8 mouse cellular contexts compared by ENCODE assay signal in the genomic region with DNA sequence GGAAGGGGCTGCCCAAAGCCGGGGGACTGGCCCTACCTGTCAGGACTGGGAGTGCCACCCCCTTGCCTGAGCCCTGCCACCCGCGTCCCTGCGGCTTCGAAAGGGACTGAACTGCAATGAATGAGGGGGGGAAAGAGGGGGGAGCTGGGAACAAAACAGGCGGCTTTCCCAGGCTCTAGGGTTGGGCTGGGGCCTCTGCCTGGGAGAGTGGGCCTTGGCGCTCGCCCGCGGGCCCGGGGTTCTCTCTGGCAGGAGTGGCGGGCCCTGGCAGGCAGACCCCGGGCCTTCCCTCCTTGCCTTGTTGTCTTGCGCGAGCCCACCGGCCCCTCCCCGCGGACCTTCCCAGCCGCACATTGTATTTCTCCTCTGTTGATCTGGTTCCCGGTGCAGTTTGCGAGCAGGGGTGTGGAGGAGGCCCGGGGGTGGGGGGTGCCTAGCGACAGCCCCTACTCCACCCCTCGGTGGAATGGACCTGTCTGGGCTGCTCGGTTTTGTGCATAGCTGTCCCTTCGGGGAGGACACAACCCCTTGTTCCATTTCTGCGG. TPM values are rescaled to one million over a fixed set of nuclear protein-coding genes. Genes with fewer than 3 reads are reported as not detected.
DNase-seq lines count a peak whose midpoint lies in the region; ATAC-seq and TF ChIP-seq lines count a peak whose summit lies in the region.

No protein-coding gene starts in this region.

- H3K36me3 ChIP-seq in heart, embryonic 14.5 days (ENCODE audit: control insufficient read depth, insufficient read depth, low read length): no peaks in the 10 kb centered on the region
- no peaks in the 10 kb centered on the region for H3K36me3 ChIP-seq in forebrain, embryonic 14.5 days (ENCODE audit: control insufficient read depth, insufficient read depth, low read length)
- H3K36me3 ChIP-seq in liver, embryonic 15.5 days (replicated peaks): no peaks in the 10 kb centered on the region

- H3K27me3 ChIP-seq in heart, embryonic 14.5 days (ENCODE audit: control insufficient read depth, insufficient read depth, low read length): peaks cover 86% of the 10 kb centered on the region
- no peaks in the 10 kb centered on the region for H3K27me3 ChIP-seq in Patski
- no peaks in the 10 kb centered on the region for H3K27me3 ChIP-seq in forebrain, embryonic 14.5 days (replicated peaks; ENCODE audit: control insufficient read depth, insufficient read depth, low read length)
- peaks cover 89% of the 10 kb centered on the region for H3K27me3 ChIP-seq in liver, embryonic 15.5 days

- no peak overlapping the region; a peak in 1 of 4 replicates for H3K27ac ChIP-seq in heart, embryonic 14.5 days (replicated peaks in 1 of 2; ENCODE audit: control insufficient read depth in 1 of 2, insufficient read depth in 1 of 2, low read depth in 2 of 2, low read length in 2 of 2)
- H3K27ac ChIP-seq in forebrain, embryonic 14.5 days (ENCODE audit: low read depth, low read length): peak overlapping the region; percentile 100
- H3K27ac ChIP-seq in liver, embryonic 15.5 days (replicated peaks): no peak overlapping the region

- intact Hi-C loops in heart, postnatal 36 days (cut with DNase I): no loop called here
- intact Hi-C loops in left cerebral cortex, postnatal 36 days (cut with DNase I): no loop called here

- TF ChIP-seq CTCF in Patski (IDR thresholded peaks at IDR 0.05): no peak

- no peak for DNase-seq in heart, postnatal 36 days
- DNase-seq in Patski (ENCODE audit: low read depth, low spot score): no peak
- DNase-seq in forebrain, embryonic 14.5 days (ENCODE audit: low spot score): peak; percentile 93
- DNase-seq in urinary bladder, postnatal 25 days (ENCODE audit: low spot score): no peak
- DNase-seq in left cerebral cortex, postnatal 36 days (ENCODE audit: low spot score in 2 of 2): no peak
- no peak for DNase-seq in thymus, postnatal 25 days

- H3K4me2 ChIP-seq in heart, embryonic 14.5 days (ENCODE audit: low read length): peak overlapping the region; percentile 98
- peak overlapping the region; percentile 93 for H3K4me2 ChIP-seq in forebrain, embryonic 14.5 days (ENCODE audit: low read length)
- peak overlapping the region; percentile 69 for H3K4me2 ChIP-seq in liver, embryonic 15.5 days

- peaks cover 5 to 15% of the 10 kb centered on the region in 2 experiments for H3K4me1 ChIP-seq in heart, embryonic 14.5 days (ENCODE audit: control insufficient read depth in 2 of 2, insufficient read depth in 2 of 2, low read length in 2 of 2)
- H3K4me1 ChIP-seq in forebrain, embryonic 14.5 days (ENCODE audit: control insufficient read depth, insufficient read depth, low read length): peaks cover 46% of the 10 kb centered on the region
- H3K4me1 ChIP-seq in liver, embryonic 15.5 days (replicated peaks): peaks cover 13% of the 10 kb centered on the region

- peak overlapping the region; percentile 72 for H3K9ac ChIP-seq in heart, embryonic 14.5 days (ENCODE audit: low read length)
- H3K9ac ChIP-seq in forebrain, embryonic 14.5 days (ENCODE audit: low read length): peak overlapping the region; percentile 98
- H3K9ac ChIP-seq in liver, embryonic 15.5 days: no peak overlapping the region

- peak; percentile 29; the same call in 1 of the 2 replicates for ATAC-seq in heart, embryonic 14.5 days (ENCODE audit: insufficient number of reproducible peaks, insufficient read depth, low FRiP score, low read depth)
- peak; percentile 28 for ATAC-seq in Patski
- ATAC-seq in forebrain, embryonic 14.5 days: peak; percentile 70
- ATAC-seq in liver, embryonic 15.5 days (ENCODE audit: insufficient read depth): no peak

- in situ Hi-C loops in Patski (cut with MboI; ENCODE audit: low pct_unique_long_range_greater_than_20kb): no loop called here

- WGBS in heart, embryonic 14.5 days: under 1% methylated on average over 26 of the region's 27 CpGs
- under 1% methylated on average over 27 of the region's 27 CpGs for WGBS in forebrain, embryonic 14.5 days
- WGBS in liver, embryonic 15.5 days (ENCODE audit: insufficient replicate concordance): 1% methylated on average over 25 of the region's 27 CpGs

- POLR2A ChIA-PET in Patski (lab: Charles Lee): no interaction called here

- CTCF ChIA-PET in Patski (lab: Charles Lee): no interaction called here

- H3K9me3 ChIP-seq in heart, embryonic 14.5 days (ENCODE audit: control insufficient read depth, low read length): no peaks in the 10 kb centered on the region
- no peaks in the 10 kb centered on the region for H3K9me3 ChIP-seq in forebrain, embryonic 14.5 days (replicated peaks; ENCODE audit: control insufficient read depth, low read length)
- H3K9me3 ChIP-seq in liver, embryonic 15.5 days (replicated peaks): no peaks in the 10 kb centered on the region

- peak overlapping the region; percentile 57 to 69 for H3K4me3 ChIP-seq in heart, embryonic 14.5 days (ENCODE audit: control insufficient read depth in 1 of 2, insufficient read depth in 1 of 2, low read depth in 1 of 2, low read length in 2 of 2)
- peak overlapping the region; percentile 92 for H3K4me3 ChIP-seq in forebrain, embryonic 14.5 days (ENCODE audit: low read depth, low read length)
- H3K4me3 ChIP-seq in liver, embryonic 15.5 days (replicated peaks): peak overlapping the region; percentile 53

RNA-seq across cellular contexts. Expression of a gene that starts 0.7 kb away (rescaled TPM):
- 1.4 and 1.6 TPM in 2 replicates for polyA plus RNA-seq in heart, embryonic 14.5 days (2014; fragmentation: Nextera tagmentation; extraction: Ambion mirVana)
- total RNA-seq in heart, postnatal 36 days (2021): under 1 TPM; 0.16 to 0.39 TPM
- polyA plus RNA-seq in Patski (2021): 2.3 TPM
- polyA plus RNA-seq in forebrain, embryonic 14.5 days (2014; fragmentation: Nextera tagmentation; extraction: Ambion mirVana): 9.3 and 9.6 TPM in 2 replicates
- 0.23 and 0.28 TPM in 2 replicates for polyA plus RNA-seq in liver, embryonic 15.5 days (2015; fragmentation: Nextera tagmentation; extraction: Ambion mirVana)
- 10 to 100 TPM; 16.9 to 18.0 TPM for total RNA-seq in left cerebral cortex, postnatal 36 days (2021)

RNA-seq across cellular contexts. Expression of a gene that starts 49.5 kb away (rescaled TPM):
- 46.7 and 49.3 TPM in 2 replicates for polyA plus RNA-seq in heart, embryonic 14.5 days (2014; fragmentation: Nextera tagmentation; extraction: Ambion mirVana)
- 10 to 100 TPM; 39.8 to 72.6 TPM for total RNA-seq in heart, postnatal 36 days (2021)
- polyA plus RNA-seq in Patski (2021): not detected
- 45.2 and 45.8 TPM in 2 replicates for polyA plus RNA-seq in forebrain, embryonic 14.5 days (2014; fragmentation: Nextera tagmentation; extraction: Ambion mirVana)
- polyA plus RNA-seq in liver, embryonic 15.5 days (2015; fragmentation: Nextera tagmentation; extraction: Ambion mirVana): 109 and 134 TPM in 2 replicates
- 10 to 100 TPM; 55.7 to 58.1 TPM for total RNA-seq in left cerebral cortex, postnatal 36 days (2021)

RNA-seq across cellular contexts. Expression of a gene that starts 56.4 kb away (rescaled TPM):
- polyA plus RNA-seq in heart, embryonic 14.5 days (2014; fragmentation: Nextera tagmentation; extraction: Ambion mirVana): 26.5 and 28.1 TPM in 2 replicates
- total RNA-seq in heart, postnatal 36 days (2021): 10 to 100 TPM; 32.6 to 53.9 TPM
- not detected for polyA plus RNA-seq in Patski (2021)
- 22.3 and 25.6 TPM in 2 replicates for polyA plus RNA-seq in forebrain, embryonic 14.5 days (2014; fragmentation: Nextera tagmentation; extraction: Ambion mirVana)
- 59.0 and 70.3 TPM in 2 replicates for polyA plus RNA-seq in liver, embryonic 15.5 days (2015; fragmentation: Nextera tagmentation; extraction: Ambion mirVana)
- 10 to 100 TPM; 40.6 to 47.2 TPM for total RNA-seq in left cerebral cortex, postnatal 36 days (2021)

Comparison
In these comparisons a context has a peak if more than half of its experiments do, and no peak if none do; other contexts are left out.
1. RNA of a gene that starts 49.5 kb away (polyA plus RNA-seq): 109 to 134 TPM in liver, embryonic 15.5 days, 46.7 to 49.3 TPM in heart, embryonic 14.5 days and 45.2 to 45.8 TPM in forebrain, embryonic 14.5 days; not detected in Patski (single experiment); every median in the first group is over 10 times any median in the second.
2. RNA of a gene that starts 56.4 kb away (polyA plus RNA-seq): 59.0 to 70.3 TPM in liver, embryonic 15.5 days, 26.5 to 28.1 TPM in heart, embryonic 14.5 days and 22.3 to 25.6 TPM in forebrain, embryonic 14.5 days; not detected in Patski (single experiment); every median in the first group is over 10 times any median in the second.
3. Peak in every context shown above with its lines, with median percentiles within 50 percentile points of each other: H3K4me2 ChIP-seq and H3K4me3 ChIP-seq.